Mouse (Mus musculus) G1E (cell line): Measurements from ENCODE around the gene N4bp3.

Experiments
- CTCF ChIP-seq: IDR thresholded peaks from 2 replicates; pipeline ENCODE4 v1.5.1; 2012; ENCODE audit warnings: low read depth, low read length, inconsistent platforms, mixed read lengths
- GATA1 ChIP-seq: IDR thresholded peaks from 2 replicates; pipeline ENCODE4 v1.6.1; 2012; ENCODE audit warnings: borderline replicate concordance, low read length, inconsistent platforms, mixed read lengths
- POLR2AphosphoS5 ChIP-seq: IDR thresholded peaks from 2 replicates; pipeline ENCODE4 v1.6.1; 2012; ENCODE audit warnings: low read depth, low read length, inconsistent platforms; ENCODE audit not compliant: insufficient replicate concordance
- TAL1 ChIP-seq: conservative IDR thresholded peaks from 2 replicates; pipeline ENCODE4 v1.6.1; 2012; ENCODE audit warnings: low read depth, low read length, inconsistent platforms, mixed read lengths

GRCm38 (mm10) chr11:51593849-51594248 lies 56.8 kb downstream of the N4bp3 start:
- TF ChIP-seq CTCF (no peak), TAL1 (no peak), GATA1 (no peak), POLR2AphosphoS5 (peak; percentile 73; the same call in 1 of the 2 replicates)
